Mouse (Mus musculus) embryonic facial prominence, embryonic 14.5 days (tissue): ENCODE data around the gene Olfr1512. TPM values are rescaled to one million over a fixed set of nuclear protein-coding genes. Genes with fewer than 3 reads are reported as not detected.
A peak's percentile ranks its signal among the peaks of the same experiment; 100 is the strongest.

Source experiments
- ATAC-seq: fragments of 200-750 bp; cut with Nextera tagmentation; 2 replicates; pipeline ENCODE4 v1.8.0; 2017; ENCODE audit warnings: low read depth, moderate number of reproducible peaks, moderate TSS enrichment
- DNase-seq: peaks from one replicate; pipeline ENCODE4 v3.0.0-alpha.2; 2015; ENCODE audit warnings: low spot score
- H3K27ac ChIP-seq: fragments of 300-500 bp; sonication (generic); replicated peaks from 2 replicates; pipeline ENCODE4 v1.5.1; 2014; ENCODE audit warnings: low read depth, mild to moderate bottlenecking, low read length, moderate library complexity
- H3K27me3 ChIP-seq: fragments of 300-500 bp; sonication (generic); replicated peaks from 2 replicates; pipeline ENCODE4 v1.6.1; 2014; ENCODE audit warnings: low read length; ENCODE audit not compliant: control insufficient read depth, insufficient read depth
- H3K36me3 ChIP-seq: fragments of 300-500 bp; sonication (generic); 2 replicates; pipeline ENCODE4 v1.6.1; 2014; ENCODE audit warnings: low read length, mixed read lengths; ENCODE audit not compliant: control insufficient read depth, insufficient read depth
- H3K4me1 ChIP-seq: fragments of 300-500 bp; sonication (generic); 2 replicates; pipeline ENCODE4 v1.6.1; 2014; ENCODE audit warnings: antibody characterized with exemption, low read length; ENCODE audit not compliant: control insufficient read depth, insufficient read depth
- H3K4me2 ChIP-seq: fragments of 300-500 bp; sonication (generic); 2 replicates; pipeline ENCODE4 v1.6.1; 2014; ENCODE audit warnings: low read depth, mild to moderate bottlenecking, low read length, moderate library complexity, mixed read lengths
- H3K4me3 ChIP-seq: fragments of 300-500 bp; sonication (generic); 2 replicates; pipeline ENCODE4 v1.5.1; 2014; ENCODE audit warnings: low read depth, mild to moderate bottlenecking, low read length
- H3K9ac ChIP-seq: fragments of 300-500 bp; sonication (generic); 2 replicates; pipeline ENCODE4 v1.6.1; 2014; ENCODE audit warnings: low read depth, mild to moderate bottlenecking, low read length, moderate library complexity, mixed read lengths
- H3K9me3 ChIP-seq: fragments of 300-500 bp; sonication (generic); 2 replicates; pipeline ENCODE4 v1.6.1; 2016; ENCODE audit warnings: low read length; ENCODE audit not compliant: control insufficient read depth
- WGBS: fragments of 180-500 bp; shearing (Covaris S2); extraction: QIAGEN DNeasy Blood & Tissue Kit; methylation state at CpG from one replicate; pipeline ENCODE4 v1.1.7; 2014; 5-methylcytosine and 5-hydroxymethylcytosine counted together
- polyA plus RNA-seq: library from polyadenylated mRNA; unstranded; fragments of >200 nt; fragmentation: Nextera tagmentation; extraction: Ambion mirVana; gene quantifications from 2 replicates; pipeline ENCODE4 v1.2.1, GENCODE M21; 2014

The Olfr1512 gene
- polyA plus RNA-seq, 1 experiment from 2014 or later: 0.10 TPM

- Histone ChIP-seq H3K27me3 (no peaks in the 10 kb centered on the region), H3K36me3 (no peaks in the 10 kb centered on the region), H3K4me1 (no peaks in the 10 kb centered on the region), H3K9me3 (0 out of 2 replicates have a peak, but pooled peaks cover 5% of the 10 kb centered on the region), H3K9ac (no peak overlapping the region), H3K4me2 (no peak overlapping the region), H3K27ac (no peak overlapping the region), H3K4me3 (no peak overlapping the region)
- WGBS: 67% methylated on average over 6 of the region's 6 CpGs
- ATAC-seq (no peak), DNase-seq (no peak)
Observed at GRCm38 (mm10) chr14:52339512-52339852, 39.5 kb downstream of the Olfr1512 start.

GRCm38 (mm10) chr14:52338751-52339511 lies 40.0 kb downstream of the Olfr1512 start:
- H3K27me3 ChIP-seq: no peaks in the 10 kb centered on the region
- no peaks in the 10 kb centered on the region for H3K36me3 ChIP-seq
- WGBS: 26% methylated on average over 21 of the region's 21 CpGs
- peak overlapping the region; percentile 47 for H3K4me2 ChIP-seq
- H3K9ac ChIP-seq: no peak overlapping the region; the same call in 1 of the 2 replicates
- DNase-seq: peak; percentile 89
- H3K4me3 ChIP-seq: peak overlapping the region; percentile 16; the same call in 1 of the 2 replicates
- H3K9me3 ChIP-seq: no peaks in the 10 kb centered on the region
- H3K27ac ChIP-seq: no peak overlapping the region
- peak; percentile 76; the same call in 1 of the 2 replicates for ATAC-seq
- no peaks in the 10 kb centered on the region for H3K4me1 ChIP-seq

DNA sequence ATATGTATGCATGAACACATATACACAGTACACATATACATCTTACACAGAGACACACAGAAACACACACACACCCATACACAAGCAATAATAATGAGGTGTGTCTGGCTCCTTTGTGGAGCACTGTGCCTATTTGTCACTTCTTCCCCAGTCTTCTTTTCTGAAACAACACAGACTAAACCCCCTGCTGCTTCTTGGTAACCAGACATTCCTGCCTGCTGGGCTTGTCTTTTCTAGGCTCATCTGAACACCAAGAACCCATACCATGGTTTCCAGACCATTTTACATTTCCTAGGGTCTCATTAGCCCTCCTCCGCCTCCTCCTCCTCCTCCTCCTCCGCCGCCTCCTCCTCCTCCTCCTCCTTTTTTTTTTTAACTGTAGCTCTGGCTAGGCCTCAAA lies 46.8 kb downstream of the Olfr1512 start:
- ATAC-seq: no peak
- 62% methylated on average over 2 of the region's 3 CpGs for WGBS
- no peak for DNase-seq
- Histone ChIP-seq H3K9me3 (no peaks in the 10 kb centered on the region), H3K36me3 (no peaks in the 10 kb centered on the region), H3K27ac (no peak overlapping the region), H3K27me3 (peaks cover 8% of the 10 kb centered on the region; the same call in 1 of the 2 replicates), H3K9ac (no peak overlapping the region), H3K4me3 (no peak overlapping the region), H3K4me1 (no peaks in the 10 kb centered on the region), H3K4me2 (no peak overlapping the region)

- no peak overlapping the region for H3K9ac ChIP-seq
- ATAC-seq (no peak), DNase-seq (no peak)
- H3K27me3 ChIP-seq: peaks cover 8% of the 10 kb centered on the region; the same call in 1 of the 2 replicates
- 11% methylated on average over 4 of the region's 4 CpGs for WGBS
- no peak overlapping the region for H3K27ac ChIP-seq
- H3K36me3 ChIP-seq: no peaks in the 10 kb centered on the region
- H3K9me3 ChIP-seq: no peaks in the 10 kb centered on the region
- H3K4me2 ChIP-seq: no peak overlapping the region
- H3K4me1 ChIP-seq: no peaks in the 10 kb centered on the region
- no peak overlapping the region for H3K4me3 ChIP-seq
Observed at GRCm38 (mm10) chr14:52331069-52331750, 47.8 kb downstream of the Olfr1512 start.

GRCm38 (mm10) chr14:52327910-52328812 lies 50.8 kb downstream of the Olfr1512 start, which contains the start of gene Sall2:
TSS of gene Sall2 (minus strand) at chr14:52328762.
- under 1% methylated on average over 26 of the region's 26 CpGs for WGBS
- DNase-seq (peak; percentile 25), ATAC-seq (peak; percentile 45)
- Histone ChIP-seq H3K27me3 (peaks cover 8% of the 10 kb centered on the region; the same call in 1 of the 2 replicates), H3K27ac (no peak within 1 kb of the TSS), H3K9me3 (no peaks in the 10 kb centered on the region), H3K4me1 (no peaks in the 10 kb centered on the region), H3K4me3 (peak within 1 kb of the TSS; percentile 44), H3K4me2 (peak within 1 kb of the TSS; percentile 68), H3K9ac (peak within 1 kb of the TSS; percentile 63), H3K36me3 (no peaks in the 10 kb centered on the region)

DNA sequence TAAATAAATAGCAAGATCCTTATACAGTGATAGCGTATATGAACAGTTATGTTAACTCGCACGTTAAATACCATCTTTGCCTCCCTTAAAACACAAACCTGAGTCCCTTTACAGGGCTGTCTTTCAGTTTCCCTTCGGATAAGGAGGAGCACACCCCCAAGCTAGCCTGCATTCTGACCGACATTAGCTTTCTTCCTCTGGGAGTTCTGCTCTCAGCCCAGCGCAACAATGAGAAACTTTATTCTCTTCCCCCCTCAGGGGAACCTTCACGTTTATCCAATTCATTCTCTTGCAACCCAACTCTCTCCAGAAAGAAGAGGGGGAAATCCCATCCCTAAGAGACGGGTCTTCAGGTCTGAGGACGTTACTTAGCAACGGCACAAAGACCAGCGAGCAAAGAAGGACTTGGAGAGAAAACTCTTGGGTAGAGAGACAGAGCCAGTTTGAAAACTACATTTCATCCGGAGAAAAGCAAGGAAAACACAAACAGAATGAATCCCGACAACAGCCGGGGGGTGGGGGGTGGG lies 51.5 kb downstream of the Olfr1512 start:
- WGBS: under 1% methylated on average over 12 of the region's 14 CpGs
- Histone ChIP-seq H3K4me3 (peak overlapping the region; percentile 44), H3K4me2 (peak overlapping the region; percentile 68), H3K9me3 (no peaks in the 10 kb centered on the region), H3K9ac (peak overlapping the region; percentile 63), H3K27me3 (peaks cover 8% of the 10 kb centered on the region; the same call in 1 of the 2 replicates), H3K4me1 (no peaks in the 10 kb centered on the region), H3K36me3 (no peaks in the 10 kb centered on the region), H3K27ac (no peak overlapping the region)
- ATAC-seq (peak; percentile 58), DNase-seq (peak; percentile 69)

DNA sequence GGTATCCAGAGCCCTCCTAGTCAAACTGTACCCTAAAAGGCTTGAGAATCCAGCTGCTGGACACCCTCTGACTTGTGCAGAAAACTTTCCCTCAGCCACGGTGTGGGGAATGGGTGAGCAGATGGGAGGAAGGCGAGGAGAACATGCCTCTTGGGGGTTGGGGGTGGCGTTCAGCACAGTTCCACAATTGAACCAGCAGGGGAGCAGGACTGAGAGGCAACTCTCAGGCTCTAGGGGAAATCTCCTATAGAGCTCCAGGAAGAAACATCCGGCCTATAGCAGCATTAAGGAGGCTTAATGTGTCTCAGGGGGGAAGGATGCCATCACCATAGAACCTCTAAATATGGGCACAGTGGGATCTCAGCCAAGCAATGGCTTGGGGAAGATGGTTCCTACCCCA lies 53.1 kb downstream of the Olfr1512 start:
- WGBS: 9% methylated on average over 4 of the region's 4 CpGs
- H3K27me3 ChIP-seq: peaks cover 8% of the 10 kb centered on the region; the same call in 1 of the 2 replicates

More for the DNA sequence above, 53.1 kb downstream of the Olfr1512 start:
- Histone ChIP-seq H3K27ac (no peak overlapping the region), H3K4me1 (no peaks in the 10 kb centered on the region), H3K4me2 (peak overlapping the region; percentile 4; the same call in 1 of the 2 replicates), H3K4me3 (no peak overlapping the region), H3K9me3 (no peaks in the 10 kb centered on the region), H3K9ac (no peak overlapping the region), H3K36me3 (no peaks in the 10 kb centered on the region)
- DNase-seq (peak; percentile 51), ATAC-seq (peak; percentile 58; the same call in 1 of the 2 replicates)
